Mouse (Mus musculus) megakaryocyte, adult 5-6 weeks (primary cell): Measurements from ENCODE around the gene Kcna10. TPM values are rescaled to one million over a fixed set of nuclear protein-coding genes. Genes with fewer than 3 reads are reported as not detected.

ENCODE experiments used
- ATAC-seq: 2 replicates; pipeline ENCODE4 v1.8.0; 2016; ENCODE audit warnings: mild to moderate bottlenecking, inconsistent platforms; ENCODE audit not compliant: poor library complexity, severe bottlenecking
- total RNA-seq, 2 experiments: library from RNA; stranded (forward) in 1 of 2; stranded (reverse) in 1 of 2; fragments of 153-499, 151-499 nt in 1 of 2; fragments of 221-1000, 200-1000 nt in 1 of 2; gene quantifications; 2 replicates each; pipeline versions ENCODE4 v1.2.3 to v1.2.4; 2015 to 2017

Kcna10 gene
- total RNA-seq, 2 experiments from 2014 or later = not detected

DNA sequence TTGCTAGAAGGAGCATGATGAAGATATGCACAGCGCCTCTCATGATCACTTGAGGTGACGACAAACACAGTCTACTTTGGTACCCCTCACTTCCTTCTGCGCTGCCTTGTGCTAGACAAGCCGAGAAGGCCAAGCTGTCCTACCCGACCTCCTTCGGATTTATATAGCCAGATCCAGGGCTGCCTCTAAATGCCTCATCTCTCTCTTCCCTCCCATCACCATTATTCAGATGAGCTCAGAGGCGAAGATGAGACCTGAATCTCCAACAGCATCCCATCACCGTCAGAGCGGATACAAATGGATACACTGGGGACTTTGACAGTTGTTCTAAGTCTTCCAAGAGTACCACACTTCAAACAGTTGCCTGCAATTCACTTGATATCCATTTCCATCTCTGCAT is 56.8 kb downstream of the Kcna10 start, which contains the start of gene Prok1:
Gene Prok1 (minus strand): TSS at position 101 of the 400 bp plus-strand sequence.
- no peak for ATAC-seq

DNA sequence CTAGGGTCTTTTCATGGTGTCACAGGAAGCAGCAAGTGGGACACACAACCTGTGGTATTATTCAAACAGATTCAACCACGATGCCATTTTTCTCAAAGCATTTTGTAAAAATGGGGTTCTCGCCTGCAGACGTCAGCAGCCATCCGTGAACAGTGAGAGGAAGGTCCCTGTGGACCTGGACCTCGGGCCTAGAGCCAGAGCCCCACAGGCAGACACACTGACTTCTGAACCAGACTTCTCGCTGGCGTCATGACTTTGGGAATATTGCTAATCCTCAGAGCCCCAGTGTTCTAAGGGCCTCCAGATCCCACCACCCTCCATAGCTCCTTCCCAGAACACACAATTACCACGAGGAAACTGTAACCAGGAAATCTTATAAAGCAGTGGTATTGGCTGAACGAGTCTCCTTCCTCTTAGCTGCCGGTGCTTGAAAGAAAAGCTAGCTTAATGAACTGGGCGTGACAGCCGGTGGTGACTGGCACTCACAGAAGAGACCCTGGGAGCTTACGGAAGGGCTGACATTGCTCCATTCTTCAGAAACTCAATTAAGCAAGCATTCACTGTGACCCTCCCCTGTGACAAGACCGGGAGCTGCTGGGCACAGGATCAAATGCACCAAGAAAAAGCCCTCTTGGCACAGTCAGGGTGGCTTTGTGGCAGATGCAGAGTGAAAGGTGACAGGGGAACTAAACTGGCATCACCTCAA is 58.7 kb downstream of the Kcna10 start:
- no peak for ATAC-seq

Other genes with a start within 250 kb of the Kcna10 start
- gene Kcna3, start 146.9 kb upstream of the Kcna10 start, total RNA-seq (2015) = 13.3 and 17.4 TPM in 2 replicates
- gene Kcna3, start 146.9 kb upstream of the Kcna10 start, total RNA-seq (2017) = 5.6 and 6.9 TPM in 2 replicates
- gene Kcna2, start 81.9 kb upstream of the Kcna10 start, total RNA-seq (2015) = under 0.01 and 0.07 TPM in 2 replicates
- 0.04 TPM in 1 of 2 replicates, not detected in the other for gene Kcna2, start 81.9 kb upstream of the Kcna10 start, total RNA-seq (2017)
- gene Cym, start 38.7 kb downstream of the Kcna10 start, total RNA-seq (2015) = 0.25 and 0.74 TPM in 2 replicates
- gene Cym, start 38.7 kb downstream of the Kcna10 start, total RNA-seq (2017) = not detected in 2 replicates
- not detected in 2 replicates for gene A630076J17Rik, start 47.6 kb downstream of the Kcna10 start, total RNA-seq (2015)
- not detected in 2 replicates for gene A630076J17Rik, start 47.6 kb downstream of the Kcna10 start, total RNA-seq (2017)
- not detected in 2 replicates for gene Prok1, start 56.7 kb downstream of the Kcna10 start, total RNA-seq (2015)
- not detected in 2 replicates for gene Prok1, start 56.7 kb downstream of the Kcna10 start, total RNA-seq (2017)
- 194 and 214 TPM in 2 replicates for gene Lamtor5, start 95.8 kb downstream of the Kcna10 start, total RNA-seq (2015)
- gene Lamtor5, start 95.8 kb downstream of the Kcna10 start, total RNA-seq (2017) = 72.6 and 72.9 TPM in 2 replicates
- 0.07 and 0.36 TPM in 2 replicates for gene Slc16a4, start 108.2 kb downstream of the Kcna10 start, total RNA-seq (2015)
- gene Slc16a4, start 108.2 kb downstream of the Kcna10 start, total RNA-seq (2017) = 0.18 TPM in 1 of 2 replicates, not detected in the other
- 38.8 and 40.8 TPM in 2 replicates for gene Rbm15, start 150.6 kb downstream of the Kcna10 start, total RNA-seq (2015)
- gene Rbm15, start 150.6 kb downstream of the Kcna10 start, total RNA-seq (2017) = 28.6 and 31.3 TPM in 2 replicates